Mouse (Mus musculus) bone marrow, adult 2 months (tissue): ENCODE measurements around the gene Ncln. TPM values are rescaled to one million over a fixed set of nuclear protein-coding genes. Genes with fewer than 3 reads are reported as not detected.

Experiments
- H3K27ac ChIP-seq: fragments of 200-500 bp; 2 replicates; pipeline ENCODE4 v1.5.1; 2012; ENCODE audit warnings: low read depth, mild to moderate bottlenecking, control low read depth, inconsistent platforms, low read length; ENCODE audit not compliant: control insufficient read depth, poor library complexity, insufficient read depth
- H3K4me1 ChIP-seq: fragments of 200-500 bp; 2 replicates; pipeline ENCODE4 v1.6.1; 2011; ENCODE audit warnings: low read length; ENCODE audit not compliant: control insufficient read depth, insufficient read depth
- H3K4me3 ChIP-seq: fragments of 200-500 bp; replicated peaks from 2 replicates; pipeline ENCODE3; 2011; ENCODE audit warnings: mild to moderate bottlenecking, low read depth, low read length, control low read depth; ENCODE audit not compliant: control insufficient read depth
- CTCF ChIP-seq: fragments of 200-500 bp; IDR thresholded peaks from 2 replicates; pipeline ENCODE4 v1.5.1; 2011; ENCODE audit warnings: low read length, control low read depth; ENCODE audit not compliant: control insufficient read depth, insufficient read depth
- POLR2A ChIP-seq: fragments of 200-500 bp; IDR thresholded peaks from 2 replicates; pipeline ENCODE4 v1.6.1; 2011; ENCODE audit warnings: low read depth, mild to moderate bottlenecking, control low read depth, low read length, borderline replicate concordance; ENCODE audit not compliant: control insufficient read depth
- WGBS: fragments of 180-500 bp; shearing (Covaris S2); methylation state at CpG from one replicate; pipeline ENCODE4 v1.1.7; 2018; 5-methylcytosine and 5-hydroxymethylcytosine counted together
- polyA plus RNA-seq: library from polyadenylated mRNA; stranded (reverse); fragments of >200 nt; gene quantifications from 2 replicates; pipeline ENCODE4 v1.2.4, GENCODE M21; 2011; ENCODE audit warnings: low replicate concordance; ENCODE audit not compliant: missing spikeins, insufficient read depth, insufficient read length

Ncln gene
- polyA plus RNA-seq, 1 experiment: 61.0 TPM

GRCm38 (mm10) chr10:81481605-81482532 lies 14.3 kb downstream of the Ncln start:
- Histone ChIP-seq H3K27ac (no peak overlapping the region), H3K4me3 (no peak overlapping the region), H3K4me1 (peaks cover 2% of the 10 kb centered on the region)
- TF ChIP-seq CTCF: no peak
- TF ChIP-seq POLR2A: no peak
- 9% methylated on average over 35 of the region's 35 CpGs for WGBS

GRCm38 (mm10) chr10:81474461-81474860 lies 21.7 kb downstream of the Ncln start:
- H3K4me1 ChIP-seq: no peaks in the 10 kb centered on the region
- H3K27ac ChIP-seq: no peak overlapping the region
- 67% methylated on average over 10 of the region's 10 CpGs for WGBS
- H3K4me3 ChIP-seq: no peak overlapping the region
- TF ChIP-seq POLR2A (no peak), CTCF (no peak)

DNA sequence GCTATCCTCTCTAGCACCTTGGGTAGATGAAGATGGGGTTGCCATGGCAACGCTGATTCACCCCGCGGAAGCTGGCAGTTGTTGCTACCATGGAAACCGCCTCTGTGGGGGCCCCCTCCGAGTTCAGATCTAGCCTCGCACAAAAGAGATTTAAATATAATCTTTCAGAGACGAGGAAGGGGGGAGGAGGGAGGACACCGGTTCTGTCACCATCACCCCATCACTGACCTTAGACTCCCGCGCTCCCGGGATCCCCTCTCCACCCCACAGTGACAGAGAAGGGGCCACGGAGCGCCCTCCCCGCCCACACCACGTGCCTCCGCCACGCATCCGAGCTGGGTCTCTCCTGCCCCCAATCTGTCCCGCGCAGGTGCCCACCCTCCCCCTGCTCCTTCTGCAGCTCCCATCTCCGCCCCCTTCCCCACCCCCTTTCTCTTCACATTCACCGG lies 23.2 kb downstream of the Ncln start:
- H3K4me3 ChIP-seq: no peak overlapping the region
- no peak overlapping the region for H3K27ac ChIP-seq
- H3K4me1 ChIP-seq: no peaks in the 10 kb centered on the region
- 2% methylated on average over 22 of the region's 22 CpGs for WGBS
- TF ChIP-seq POLR2A (no peak), CTCF (no peak)

DNA sequence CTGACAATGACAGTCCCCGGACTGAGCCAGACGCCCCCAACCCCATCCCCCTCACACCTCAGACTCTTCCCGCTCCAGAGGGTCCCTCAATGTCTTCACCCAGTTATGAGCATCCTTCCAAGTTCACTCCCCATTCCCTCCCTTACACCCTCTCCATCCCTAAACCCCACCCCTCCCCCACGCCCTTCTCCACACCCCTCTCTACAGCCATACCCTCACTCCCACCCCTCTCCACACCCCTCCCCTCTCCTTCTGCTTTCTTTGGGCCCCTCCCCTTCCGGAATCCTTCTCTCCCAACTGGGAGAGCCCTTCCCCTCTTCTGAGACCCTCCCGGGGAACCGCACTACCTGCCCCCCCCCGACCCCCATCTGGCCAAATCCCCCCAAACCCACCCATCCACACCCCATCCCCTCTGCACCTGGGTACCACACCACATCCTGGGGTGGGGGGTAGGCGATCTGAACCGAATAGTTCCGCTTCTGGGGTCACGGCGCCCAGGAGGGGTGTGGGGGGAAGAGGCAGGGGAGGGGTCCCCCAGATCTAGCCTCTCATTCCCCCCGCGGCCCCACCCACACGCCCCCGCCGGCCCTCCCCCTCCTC lies 23.7 kb downstream of the Ncln start:
- TF ChIP-seq POLR2A (no peak), CTCF (no peak)
- no peaks in the 10 kb centered on the region for H3K4me1 ChIP-seq
- H3K27ac ChIP-seq: no peak overlapping the region
- WGBS: 6% methylated on average over 15 of the region's 18 CpGs
- no peak overlapping the region for H3K4me3 ChIP-seq

DNA sequence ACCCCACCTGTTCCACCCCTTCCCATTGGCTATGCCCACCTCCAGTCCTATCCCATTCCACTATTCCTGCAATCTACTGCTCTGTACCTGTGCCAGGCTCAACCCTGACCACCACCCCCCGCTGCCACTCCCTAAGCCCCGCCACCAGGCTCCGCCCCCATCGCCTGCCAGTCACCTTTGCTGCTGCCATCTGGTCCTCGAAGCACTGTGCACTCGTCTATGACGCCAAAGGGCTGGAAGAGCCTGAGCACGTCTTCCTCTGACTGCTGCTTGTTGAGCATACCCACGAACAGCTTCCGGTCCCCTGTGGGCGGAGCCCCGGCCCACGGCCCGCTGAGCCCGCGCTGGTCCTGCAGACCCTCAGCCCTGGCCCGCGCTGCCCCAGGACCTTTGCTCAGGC lies 25.7 kb downstream of the Ncln start:
- Histone ChIP-seq H3K27ac (no peak overlapping the region), H3K4me3 (no peak overlapping the region), H3K4me1 (no peaks in the 10 kb centered on the region)
- TF ChIP-seq POLR2A (no peak), CTCF (no peak)
- WGBS: 24% methylated on average over 18 of the region's 18 CpGs

GRCm38 (mm10) chr10:81469253-81469652 lies 26.9 kb downstream of the Ncln start:
- Histone ChIP-seq H3K4me3 (no peak overlapping the region), H3K4me1 (peaks cover 4% of the 10 kb centered on the region), H3K27ac (no peak overlapping the region)
- TF ChIP-seq CTCF (no peak), POLR2A (no peak)
- WGBS: 82% methylated on average over 5 of the region's 5 CpGs

DNA sequence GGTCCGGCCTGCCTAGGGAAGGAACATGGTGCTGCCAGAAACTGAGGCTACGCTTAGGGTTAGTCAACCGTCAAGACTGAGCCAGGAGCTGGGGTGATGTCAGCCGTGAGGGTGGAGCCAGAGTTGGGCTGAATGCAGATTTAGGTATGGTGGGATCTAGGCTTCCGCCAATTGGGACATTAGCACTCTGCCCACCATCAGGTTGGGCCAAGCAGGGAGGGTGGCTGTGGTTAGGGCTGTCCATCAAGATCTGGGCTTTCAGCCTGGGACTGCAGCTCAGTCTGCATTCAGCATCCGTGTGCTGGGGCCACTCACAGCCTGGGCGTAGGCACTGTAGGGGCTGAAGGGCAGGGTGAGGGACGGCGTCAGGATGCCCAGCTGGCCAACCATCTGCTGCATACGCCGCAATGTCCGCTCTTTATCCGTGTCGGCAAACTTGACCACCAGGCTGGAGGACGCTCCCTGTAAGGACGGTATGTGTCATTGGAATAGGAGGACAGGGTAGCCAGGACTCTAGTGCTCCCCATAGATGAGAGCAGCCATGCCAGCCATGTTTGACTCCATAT lies 28.4 kb downstream of the Ncln start:
- no peak overlapping the region for H3K4me3 ChIP-seq
- TF ChIP-seq POLR2A (no peak), CTCF (no peak)
- 71% methylated on average over 16 of the region's 16 CpGs for WGBS
- H3K27ac ChIP-seq: no peak overlapping the region; the same call in 1 of the 2 replicates
- peaks cover 5% of the 10 kb centered on the region for H3K4me1 ChIP-seq

GRCm38 (mm10) chr10:81466881-81467280 lies 29.3 kb downstream of the Ncln start:
- TF ChIP-seq POLR2A (no peak), CTCF (no peak)
- H3K4me3 ChIP-seq: no peak overlapping the region
- 67% methylated on average over 14 of the region's 14 CpGs for WGBS
- no peak overlapping the region for H3K27ac ChIP-seq
- H3K4me1 ChIP-seq: peaks cover 5% of the 10 kb centered on the region
